In genomic region chr13:119487880-119488580, GRCm38 (mm10) we compare ENCODE assay signal across 8 mouse cellular contexts. TPM values are rescaled to one million over a fixed set of nuclear protein-coding genes. Genes with fewer than 3 reads are reported as not detected.
DNase-seq lines count a peak whose midpoint lies in the region; ATAC-seq lines count a peak whose summit lies in the region.

Gene Tmem267 (plus strand): TSS chr13:119488039.
Gene 3110070M22Rik (minus strand): TSS chr13:119488383.

- no peaks in the 10 kb centered on the region for H3K4me1 ChIP-seq in embryonic facial prominence, embryonic 11.5 days (ENCODE audit: control insufficient read depth, insufficient read depth, low read length)
- H3K4me1 ChIP-seq in kidney, embryonic 14.5 days (ENCODE audit: control insufficient read depth, insufficient read depth, low read length), result no peaks in the 10 kb centered on the region
- no peaks in the 10 kb centered on the region for H3K4me1 ChIP-seq in limb, embryonic 13.5 days
- no peaks in the 10 kb centered on the region for H3K4me1 ChIP-seq in stomach, embryonic 16.5 days (ENCODE audit: control insufficient read depth, insufficient read depth, low read length)

- 0 out of 2 replicates have a peak within 1 kb of the TSS, but pooled peaks have one; percentile 2 for H3K27ac ChIP-seq in embryonic facial prominence, embryonic 11.5 days (replicated peaks; ENCODE audit: low read depth, low read length)
- H3K27ac ChIP-seq in kidney, embryonic 14.5 days (ENCODE audit: low read depth, low read length), result peak within 1 kb of the TSS; percentile 44; the same call in 1 of the 2 replicates
- H3K27ac ChIP-seq in limb, embryonic 13.5 days, result peak within 1 kb of the TSS; percentile 3; the same call in 1 of the 2 replicates
- peak within 1 kb of the TSS; percentile 12; the same call in 1 of the 2 replicates for H3K27ac ChIP-seq in stomach, embryonic 16.5 days (ENCODE audit: low read length)

- peak within 1 kb of the TSS; percentile 3; the same call in 1 of the 2 replicates for H3K4me2 ChIP-seq in embryonic facial prominence, embryonic 11.5 days (ENCODE audit: low read depth, low read length)
- no peak within 1 kb of the TSS; the same call in 1 of the 2 replicates for H3K4me2 ChIP-seq in kidney, embryonic 14.5 days (replicated peaks; ENCODE audit: low read depth, low read length)
- H3K4me2 ChIP-seq in limb, embryonic 13.5 days (replicated peaks), result peak within 1 kb of the TSS; percentile 48
- peak within 1 kb of the TSS; percentile 31 for H3K4me2 ChIP-seq in stomach, embryonic 16.5 days (ENCODE audit: low read depth, low read length)

- peaks cover 2% of the 10 kb centered on the region for H3K9me3 ChIP-seq in embryonic facial prominence, embryonic 11.5 days (replicated peaks; ENCODE audit: control insufficient read depth, low read length)
- H3K9me3 ChIP-seq in kidney, embryonic 14.5 days (ENCODE audit: control insufficient read depth, low read length), result peaks cover 10% of the 10 kb centered on the region; the same call in 1 of the 2 replicates
- H3K9me3 ChIP-seq in limb, embryonic 13.5 days, result peaks cover 20% of the 10 kb centered on the region
- H3K9me3 ChIP-seq in stomach, embryonic 16.5 days (replicated peaks; ENCODE audit: control insufficient read depth, low read length), result peaks cover 5% of the 10 kb centered on the region

- H3K4me3 ChIP-seq in embryonic facial prominence, embryonic 11.5 days (ENCODE audit: low read depth, low read length), result no peak within 1 kb of the TSS
- no peak within 1 kb of the TSS for H3K4me3 ChIP-seq in kidney, embryonic 14.5 days (ENCODE audit: low read length)
- H3K4me3 ChIP-seq in limb, embryonic 13.5 days, result no peak within 1 kb of the TSS
- H3K4me3 ChIP-seq in stomach, embryonic 16.5 days (replicated peaks; ENCODE audit: low read length), result no peak within 1 kb of the TSS

- peak within 1 kb of the TSS; percentile 37 for H3K9ac ChIP-seq in embryonic facial prominence, embryonic 11.5 days (replicated peaks; ENCODE audit: low read length)
- no peak within 1 kb of the TSS; the same call in 1 of the 2 replicates for H3K9ac ChIP-seq in kidney, embryonic 14.5 days (ENCODE audit: low read depth, low read length)
- peak within 1 kb of the TSS; percentile 37 for H3K9ac ChIP-seq in limb, embryonic 13.5 days
- H3K9ac ChIP-seq in stomach, embryonic 16.5 days (ENCODE audit: low read length), result peak within 1 kb of the TSS; percentile 31

- peak; percentile 44 to 82 for DNase-seq in frontal cortex, adult 2 months (ENCODE audit: extremely low spot score in 1 of 2, low spot score in 1 of 2)
- DNase-seq in embryonic facial prominence, embryonic 11.5 days (ENCODE audit: low spot score), result peak; percentile 82
- DNase-seq in heart, adult 9 months (ENCODE audit: low spot score in 2 of 2), result peak; percentile 75 to 76
- peak; percentile 89 for DNase-seq in naive thymus-derived CD4-positive, alpha-beta T cell, adult 2 months (ENCODE audit: low read depth)

- ATAC-seq in frontal cortex, adult (ENCODE audit: low TSS enrichment), result no peak
- no peak for ATAC-seq in embryonic facial prominence, embryonic 11.5 days (replicated peaks; ENCODE audit: insufficient number of reproducible peaks, low FRiP score, low TSS enrichment, low read depth)
- ATAC-seq in kidney, embryonic 14.5 days (ENCODE audit: low FRiP score, low TSS enrichment), result no peak
- ATAC-seq in limb, embryonic 13.5 days (ENCODE audit: low FRiP score, low read depth), result no peak
- no peak for ATAC-seq in stomach, embryonic 16.5 days (ENCODE audit: insufficient read depth, low FRiP score)

- H3K36me3 ChIP-seq in embryonic facial prominence, embryonic 11.5 days (replicated peaks; ENCODE audit: control insufficient read depth, insufficient read depth, low read depth, low read length), result peaks cover 3% of the 10 kb centered on the region
- peaks cover 32% of the 10 kb centered on the region for H3K36me3 ChIP-seq in kidney, embryonic 14.5 days (ENCODE audit: control insufficient read depth, insufficient read depth, low read length)
- H3K36me3 ChIP-seq in limb, embryonic 13.5 days, result peaks cover 38% of the 10 kb centered on the region
- H3K36me3 ChIP-seq in stomach, embryonic 16.5 days (ENCODE audit: control insufficient read depth, insufficient read depth, low read length), result peaks cover 14% of the 10 kb centered on the region

- WGBS in embryonic facial prominence, embryonic 11.5 days, result 72% methylated on average over 87 of the region's 87 CpGs
- WGBS in kidney, embryonic 14.5 days, result 58% methylated on average over 84 of the region's 87 CpGs
- 75% methylated on average over 87 of the region's 87 CpGs for WGBS in limb, embryonic 13.5 days
- WGBS in stomach, embryonic 16.5 days, result 81% methylated on average over 87 of the region's 87 CpGs

- no peaks in the 10 kb centered on the region for H3K27me3 ChIP-seq in embryonic facial prominence, embryonic 11.5 days (ENCODE audit: control insufficient read depth, insufficient read depth, low read length)
- no peaks in the 10 kb centered on the region for H3K27me3 ChIP-seq in kidney, embryonic 14.5 days (ENCODE audit: control insufficient read depth, insufficient read depth, low read length)
- no peaks in the 10 kb centered on the region for H3K27me3 ChIP-seq in limb, embryonic 13.5 days
- no peaks in the 10 kb centered on the region for H3K27me3 ChIP-seq in stomach, embryonic 16.5 days (ENCODE audit: control insufficient read depth, insufficient read depth, low read length)

RNA-seq across cellular contexts. Expression of gene Tmem267, which starts in this region (rescaled TPM):
- 9.7 and 24.1 TPM in 2 replicates for polyA plus RNA-seq in frontal cortex, adult 2 months (2012; rRNA removed)
- 1.6 TPM in 2 replicates for polyA plus RNA-seq in embryonic facial prominence, embryonic 11.5 days (2014; fragmentation: Nextera tagmentation; extraction: Ambion mirVana)
- 1.3 and 2.2 TPM in 2 replicates for polyA plus RNA-seq in kidney, embryonic 14.5 days (2014; fragmentation: Nextera tagmentation; extraction: Ambion mirVana)
- 1.1 and 2.1 TPM in 2 replicates for polyA plus RNA-seq in limb, embryonic 13.5 days (2015; fragmentation: Nextera tagmentation; extraction: Ambion mirVana)
- polyA plus RNA-seq in stomach, embryonic 16.5 days (2015; fragmentation: Nextera tagmentation; extraction: Ambion mirVana), result 0.71 and 0.99 TPM in 2 replicates

RNA-seq across cellular contexts. Expression of gene 3110070M22Rik, which starts in this region (rescaled TPM):
- polyA plus RNA-seq in frontal cortex, adult 2 months (2012; rRNA removed), result 0.65 and 1.6 TPM in 2 replicates
- 1.4 and 1.5 TPM in 2 replicates for polyA plus RNA-seq in embryonic facial prominence, embryonic 11.5 days (2014; fragmentation: Nextera tagmentation; extraction: Ambion mirVana)
- 1.2 and 2.1 TPM in 2 replicates for polyA plus RNA-seq in kidney, embryonic 14.5 days (2014; fragmentation: Nextera tagmentation; extraction: Ambion mirVana)
- 1.7 and 1.8 TPM in 2 replicates for polyA plus RNA-seq in limb, embryonic 13.5 days (2015; fragmentation: Nextera tagmentation; extraction: Ambion mirVana)
- polyA plus RNA-seq in stomach, embryonic 16.5 days (2015; fragmentation: Nextera tagmentation; extraction: Ambion mirVana), result 1.2 and 1.4 TPM in 2 replicates
